Mouse (Mus musculus): ENCODE measurements around the gene Slc41a1. TPM values are rescaled to one million over a fixed set of nuclear protein-coding genes. Genes with fewer than 3 reads are reported as not detected.

Slc41a1 gene
- polyA plus RNA-seq, 1 experiment from 2014 or later, result 14.1 TPM

GRCm38 (mm10) chr1:131865596-131865995 lies 38.3 kb downstream of the Slc41a1 start:
- Histone ChIP-seq H3K4me3 (replicated peaks) (no peak overlapping the region), H3K4me2 (replicated peaks) (no peak overlapping the region), H3K27me3 (peaks cover 9% of the 10 kb centered on the region), H3K36me3 (no peaks in the 10 kb centered on the region), H3K27ac (no peak overlapping the region), H3K9ac (replicated peaks) (no peak overlapping the region), H3K9me3 (no peaks in the 10 kb centered on the region), H3K4me1 (replicated peaks) (peaks cover 7% of the 10 kb centered on the region)
- 80% methylated on average over 5 of the region's 5 CpGs for WGBS
- ATAC-seq, result no peak

- H3K9me3 ChIP-seq, result no peaks in the 10 kb centered on the region
- 81% methylated on average over 6 of the region's 6 CpGs for WGBS
- H3K4me2 ChIP-seq (replicated peaks), result no peak overlapping the region
- H3K27ac ChIP-seq, result no peak overlapping the region
- H3K36me3 ChIP-seq, result no peaks in the 10 kb centered on the region
- no peak overlapping the region for H3K4me3 ChIP-seq (replicated peaks)
- peaks cover 7% of the 10 kb centered on the region for H3K4me1 ChIP-seq (replicated peaks)
- no peak overlapping the region for H3K9ac ChIP-seq (replicated peaks)
- peak; percentile 53 for ATAC-seq
- H3K27me3 ChIP-seq, result peaks cover 9% of the 10 kb centered on the region
Measured at GRCm38 (mm10) chr1:131866304-131866999, 39.2 kb downstream of the Slc41a1 start.

- Histone ChIP-seq H3K9me3 (no peaks in the 10 kb centered on the region), H3K4me1 (replicated peaks) (peaks cover 7% of the 10 kb centered on the region), H3K9ac (replicated peaks) (peak within 1 kb of the TSS; percentile 52), H3K27me3 (peaks cover 9% of the 10 kb centered on the region), H3K4me2 (replicated peaks) (peak within 1 kb of the TSS; percentile 74), H3K27ac (no peak within 1 kb of the TSS), H3K36me3 (no peaks in the 10 kb centered on the region), H3K4me3 (replicated peaks) (peak within 1 kb of the TSS; percentile 52)
- peak; percentile 98 for ATAC-seq
- WGBS, result 2% methylated on average over 46 of the region's 46 CpGs
Measured at GRCm38 (mm10) chr1:131867093-131867945, 40.0 kb downstream of the Slc41a1 start, which contains the start of gene Rab29. Rab29 (plus strand) TSS chr1:131867224.

GRCm38 (mm10) chr1:131867946-131868290 lies 40.6 kb downstream of the Slc41a1 start:
- Histone ChIP-seq H3K36me3 (no peaks in the 10 kb centered on the region), H3K27ac (no peak overlapping the region), H3K9me3 (no peaks in the 10 kb centered on the region), H3K27me3 (peaks cover 9% of the 10 kb centered on the region), H3K4me3 (replicated peaks) (peak overlapping the region; percentile 52), H3K9ac (replicated peaks) (peak overlapping the region; percentile 52; the same call in 1 of the 2 replicates), H3K4me2 (replicated peaks) (peak overlapping the region; percentile 74), H3K4me1 (replicated peaks) (peaks cover 7% of the 10 kb centered on the region)
- 28% methylated on average over 10 of the region's 10 CpGs for WGBS
- ATAC-seq, result no peak

GRCm38 (mm10) chr1:131869561-131869960 lies 42.3 kb downstream of the Slc41a1 start:
- Histone ChIP-seq H3K27me3 (peaks cover 9% of the 10 kb centered on the region), H3K4me1 (replicated peaks) (peaks cover 7% of the 10 kb centered on the region), H3K9me3 (no peaks in the 10 kb centered on the region), H3K9ac (replicated peaks) (no peak overlapping the region), H3K27ac (no peak overlapping the region), H3K36me3 (no peaks in the 10 kb centered on the region), H3K4me2 (replicated peaks) (no peak overlapping the region), H3K4me3 (replicated peaks) (no peak overlapping the region)
- whole genome bisulfite sequencing, result 90% methylated on average over 2 of the region's 2 CpGs
- no peak for ATAC-seq

- Histone ChIP-seq H3K4me2 (replicated peaks) (no peak overlapping the region), H3K4me1 (replicated peaks) (peaks cover under 1% of the 10 kb centered on the region), H3K9me3 (no peaks in the 10 kb centered on the region), H3K27me3 (peaks cover 6% of the 10 kb centered on the region), H3K36me3 (no peaks in the 10 kb centered on the region), H3K4me3 (replicated peaks) (no peak overlapping the region), H3K27ac (no peak overlapping the region), H3K9ac (replicated peaks) (no peak overlapping the region)
- WGBS, result 74% methylated on average over 1 of the region's 1 CpGs
- no peak for ATAC-seq
Measured at GRCm38 (mm10) chr1:131872856-131873255, 45.6 kb downstream of the Slc41a1 start.

- 71% methylated on average over 2 of the region's 2 CpGs for WGBS
- H3K27me3 ChIP-seq, result no peaks in the 10 kb centered on the region
- peaks cover 8% of the 10 kb centered on the region; the same call in 1 of the 2 replicates for H3K4me1 ChIP-seq (replicated peaks)
- no peaks in the 10 kb centered on the region for H3K36me3 ChIP-seq
- H3K27ac ChIP-seq, result no peak overlapping the region
- ATAC-seq, result no peak
- H3K4me2 ChIP-seq (replicated peaks), result no peak overlapping the region
- H3K9ac ChIP-seq (replicated peaks), result no peak overlapping the region
- H3K9me3 ChIP-seq, result no peaks in the 10 kb centered on the region
- H3K4me3 ChIP-seq (replicated peaks), result no peak overlapping the region
Measured at GRCm38 (mm10) chr1:131879816-131880215, 52.5 kb downstream of the Slc41a1 start.

- no peak overlapping the region for H3K9ac ChIP-seq (replicated peaks)
- H3K4me3 ChIP-seq (replicated peaks), result no peak overlapping the region
- no peaks in the 10 kb centered on the region for H3K9me3 ChIP-seq
- 68% methylated on average over 2 of the region's 2 CpGs for WGBS
- H3K4me2 ChIP-seq (replicated peaks), result no peak overlapping the region
- H3K4me1 ChIP-seq (replicated peaks), result peaks cover 16% of the 10 kb centered on the region; the same call in 1 of the 2 replicates
- no peaks in the 10 kb centered on the region for H3K27me3 ChIP-seq
- no peak overlapping the region for H3K27ac ChIP-seq
- H3K36me3 ChIP-seq, result no peaks in the 10 kb centered on the region
- no peak for ATAC-seq
Measured at GRCm38 (mm10) chr1:131882787-131883186, 55.5 kb downstream of the Slc41a1 start.

GRCm38 (mm10) chr1:131886173-131886572 lies 58.9 kb downstream of the Slc41a1 start:
- Histone ChIP-seq H3K4me1 (replicated peaks) (peaks cover 16% of the 10 kb centered on the region; the same call in 1 of the 2 replicates), H3K9me3 (no peaks in the 10 kb centered on the region), H3K27me3 (no peaks in the 10 kb centered on the region), H3K27ac (no peak overlapping the region), H3K4me2 (replicated peaks) (no peak overlapping the region), H3K9ac (replicated peaks) (no peak overlapping the region), H3K36me3 (no peaks in the 10 kb centered on the region), H3K4me3 (replicated peaks) (no peak overlapping the region)
- no peak for ATAC-seq
- 60% methylated on average over 2 of the region's 2 CpGs for WGBS

GRCm38 (mm10) chr1:131886641-131887040 lies 59.3 kb downstream of the Slc41a1 start:
- Histone ChIP-seq H3K27ac (no peak overlapping the region), H3K9ac (replicated peaks) (no peak overlapping the region), H3K4me2 (replicated peaks) (no peak overlapping the region), H3K4me1 (replicated peaks) (peaks cover 16% of the 10 kb centered on the region; the same call in 1 of the 2 replicates), H3K9me3 (no peaks in the 10 kb centered on the region), H3K27me3 (no peaks in the 10 kb centered on the region), H3K4me3 (replicated peaks) (no peak overlapping the region), H3K36me3 (no peaks in the 10 kb centered on the region)
- WGBS, result 91% methylated on average over 3 of the region's 3 CpGs
- ATAC-seq, result no peak

GRCm38 (mm10) chr1:131890043-131890658 lies 62.9 kb downstream of the Slc41a1 start:
- Histone ChIP-seq H3K4me3 (replicated peaks) (no peak overlapping the region), H3K36me3 (no peaks in the 10 kb centered on the region), H3K9ac (replicated peaks) (no peak overlapping the region), H3K9me3 (no peaks in the 10 kb centered on the region), H3K27ac (no peak overlapping the region), H3K27me3 (no peaks in the 10 kb centered on the region), H3K4me2 (replicated peaks) (no peak overlapping the region), H3K4me1 (replicated peaks) (0 out of 2 replicates have a peak, but pooled peaks cover 5% of the 10 kb centered on the region)
- WGBS, result 78% methylated on average over 6 of the region's 6 CpGs
- no peak for ATAC-seq

- ATAC-seq, result no peak
- 79% methylated on average over 4 of the region's 4 CpGs for WGBS
- no peaks in the 10 kb centered on the region for H3K9me3 ChIP-seq
- no peaks in the 10 kb centered on the region for H3K27me3 ChIP-seq
- no peak overlapping the region for H3K4me2 ChIP-seq (replicated peaks)
- no peaks in the 10 kb centered on the region for H3K4me1 ChIP-seq (replicated peaks)
- no peak overlapping the region for H3K9ac ChIP-seq (replicated peaks)
- H3K27ac ChIP-seq, result no peak overlapping the region
- no peaks in the 10 kb centered on the region for H3K36me3 ChIP-seq
- H3K4me3 ChIP-seq (replicated peaks), result no peak overlapping the region
Measured at GRCm38 (mm10) chr1:131891436-131891835, 64.1 kb downstream of the Slc41a1 start.

Measured in midbrain, embryonic 13.5 days (tissue).